Mouse (Mus musculus) cerebellum, adult 2 months (tissue): Measurements from ENCODE around the gene Chrna4.

ENCODE experiments used
- CTCF ChIP-seq: fragments of 200-500 bp; IDR thresholded peaks from 2 replicates; pipeline ENCODE4 v1.5.1; 2011; ENCODE audit warnings: low read depth, mild to moderate bottlenecking, control low read depth, low read length, moderate library complexity, borderline replicate concordance; ENCODE audit not compliant: insufficient read depth
- POLR2A ChIP-seq: fragments of 200-500 bp; IDR thresholded peaks from 2 replicates; pipeline ENCODE4 v1.6.1; 2011; ENCODE audit warnings: low read length, control low read depth, borderline replicate concordance; ENCODE audit not compliant: insufficient read depth

GRCm38 (mm10) chr2:181052171-181052570 lies 8.8 kb upstream of the Chrna4 start:
- TF ChIP-seq CTCF (no peak), POLR2A (no peak)
